Mouse (Mus musculus) forebrain, embryonic 16.5 days (tissue): Measurements from ENCODE around the gene Rab25. TPM values are rescaled to one million over a fixed set of nuclear protein-coding genes. Genes with fewer than 3 reads are reported as not detected.

Source experiments
- ATAC-seq: fragments of 200-750 bp; cut with Nextera tagmentation; 2 replicates; pipeline ENCODE4 v1.8.0; 2017; ENCODE audit warnings: mild to moderate bottlenecking, moderate library complexity
- H3K27ac ChIP-seq: fragments of 300-500 bp; sonication (generic); 2 replicates; pipeline ENCODE4 v1.5.1; 2014; ENCODE audit warnings: low read length, control low read depth
- H3K27me3 ChIP-seq: fragments of 300-500 bp; sonication (generic); replicated peaks from 2 replicates; pipeline ENCODE4 v1.6.1; 2014; ENCODE audit warnings: low read length; ENCODE audit not compliant: control insufficient read depth, insufficient read depth
- H3K36me3 ChIP-seq: fragments of 300-500 bp; sonication (generic); 2 replicates; pipeline ENCODE4 v1.6.1; 2014; ENCODE audit not compliant: control insufficient read depth, insufficient read depth
- H3K4me1 ChIP-seq: fragments of 300-500 bp; sonication (generic); replicated peaks from 2 replicates; pipeline ENCODE4 v1.6.1; 2014; ENCODE audit warnings: low read length; ENCODE audit not compliant: control insufficient read depth, insufficient read depth
- H3K4me2 ChIP-seq: fragments of 300-500 bp; sonication (generic); 2 replicates; pipeline ENCODE4 v1.6.1; 2014; ENCODE audit warnings: mild to moderate bottlenecking, low read length, control low read depth
- H3K4me3 ChIP-seq: fragments of 300-500 bp; sonication (generic); replicated peaks from 2 replicates; pipeline ENCODE4 v1.5.1; 2014; ENCODE audit warnings: mild to moderate bottlenecking, low read length, control low read depth
- H3K9ac ChIP-seq: fragments of 300-500 bp; sonication (generic); replicated peaks from 2 replicates; pipeline ENCODE4 v1.6.1; 2014; ENCODE audit warnings: low read depth, low read length, control low read depth
- H3K9me3 ChIP-seq: fragments of 300-500 bp; sonication (generic); 2 replicates; pipeline ENCODE4 v1.6.1; 2016; ENCODE audit warnings: low read length; ENCODE audit not compliant: control insufficient read depth
- WGBS: fragments of 180-500 bp; shearing (Covaris S2); extraction: QIAGEN DNeasy Blood & Tissue Kit; methylation state at CpG from one replicate; pipeline ENCODE4 v1.1.7; 2014; 5-methylcytosine and 5-hydroxymethylcytosine counted together
- polyA plus RNA-seq: library from polyadenylated mRNA; unstranded; fragments of >200 nt; fragmentation: Nextera tagmentation; extraction: Ambion mirVana; gene quantifications from 2 replicates; pipeline ENCODE4 v1.2.1, GENCODE M21; 2015

Gene Rab25
- polyA plus RNA-seq, 1 experiment from 2014 or later, result not detected

GRCm38 (mm10) chr3:88512141-88512895, 35.8 kb downstream of the Rab25 start:
- Histone ChIP-seq H3K36me3 (no peaks in the 10 kb centered on the region), H3K27ac (no peak overlapping the region), H3K4me1 (peaks cover 24% of the 10 kb centered on the region), H3K27me3 (no peaks in the 10 kb centered on the region), H3K9ac (0 out of 2 replicates have a peak overlapping the region, but pooled peaks have one; percentile 17), H3K4me3 (no peak overlapping the region), H3K4me2 (no peak overlapping the region), H3K9me3 (no peaks in the 10 kb centered on the region)
- 42% methylated on average over 6 of the region's 6 CpGs for WGBS
- ATAC-seq, result no peak

GRCm38 (mm10) chr3:88511559-88511958, 36.5 kb downstream of the Rab25 start:
- H3K9ac ChIP-seq, result no peak overlapping the region
- H3K27ac ChIP-seq, result no peak overlapping the region
- no peaks in the 10 kb centered on the region for H3K27me3 ChIP-seq
- H3K9me3 ChIP-seq, result no peaks in the 10 kb centered on the region
- H3K36me3 ChIP-seq, result no peaks in the 10 kb centered on the region
- H3K4me3 ChIP-seq, result no peak overlapping the region
- no peak for ATAC-seq
- WGBS, result 60% methylated on average over 4 of the region's 4 CpGs
- no peak overlapping the region for H3K4me2 ChIP-seq
- peaks cover 24% of the 10 kb centered on the region for H3K4me1 ChIP-seq

- H3K27me3 ChIP-seq, result no peaks in the 10 kb centered on the region
- H3K9ac ChIP-seq, result peak overlapping the region; percentile 59
- no peaks in the 10 kb centered on the region for H3K9me3 ChIP-seq
- H3K36me3 ChIP-seq, result no peaks in the 10 kb centered on the region
- H3K4me2 ChIP-seq, result peak overlapping the region; percentile 67
- 49% methylated on average over 13 of the region's 13 CpGs for WGBS
- peak overlapping the region; percentile 45 for H3K4me3 ChIP-seq
- H3K27ac ChIP-seq, result peak overlapping the region; percentile 85
- ATAC-seq, result 0 out of 2 replicates have a peak, but pooled peaks have one; percentile 0
- H3K4me1 ChIP-seq, result peaks cover 24% of the 10 kb centered on the region
Observed at GRCm38 (mm10) chr3:88510421-88511289, 37.4 kb downstream of the Rab25 start.

DNA sequence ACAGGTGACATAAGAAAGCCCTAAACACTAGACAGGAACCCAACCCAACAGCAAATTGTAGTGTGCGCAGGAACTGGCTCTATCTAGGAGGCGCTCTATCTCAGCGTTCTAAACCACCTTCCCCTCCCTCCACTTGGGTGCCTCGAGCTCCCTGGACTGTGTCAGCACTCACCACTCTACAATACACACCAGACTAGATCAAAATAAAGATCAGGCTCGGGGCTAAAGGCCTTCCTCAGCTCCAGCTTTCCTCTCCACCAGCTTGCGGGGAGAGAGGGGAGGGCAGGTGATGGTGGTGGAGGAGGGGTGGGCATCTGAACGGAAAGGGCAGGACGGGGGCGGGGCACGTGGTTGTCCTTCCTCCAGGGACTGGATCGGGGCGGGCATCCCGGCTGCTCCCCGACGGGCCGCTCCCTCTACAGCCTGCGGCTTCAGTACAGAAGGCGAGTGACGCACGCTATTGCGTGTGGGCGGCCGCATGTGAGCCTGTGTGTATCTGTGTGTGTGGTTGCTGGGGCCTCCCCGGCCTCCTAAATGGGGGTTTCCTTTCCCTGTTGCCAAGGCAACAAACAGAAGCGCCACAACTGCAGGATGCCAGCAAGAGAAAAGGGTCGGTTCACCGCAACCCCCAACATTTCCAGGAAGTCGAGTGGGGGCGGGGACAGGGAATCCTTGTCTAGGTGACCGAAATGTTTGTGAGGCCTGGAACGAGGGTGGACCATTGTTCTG, 38.2 kb downstream of the Rab25 start, which contains the start of gene Lmna:
TSS of gene Lmna (minus strand) at position 265 of the 729 bp plus-strand sequence.
- peak; percentile 98 for ATAC-seq
- H3K36me3 ChIP-seq, result no peaks in the 10 kb centered on the region
- H3K4me3 ChIP-seq, result peak within 1 kb of the TSS; percentile 45
- peak within 1 kb of the TSS; percentile 59 for H3K9ac ChIP-seq
- H3K4me1 ChIP-seq, result peaks cover 24% of the 10 kb centered on the region
- H3K4me2 ChIP-seq, result peak within 1 kb of the TSS; percentile 67
- under 1% methylated on average over 30 of the region's 31 CpGs for WGBS
- H3K27ac ChIP-seq, result peak within 1 kb of the TSS; percentile 85
- no peaks in the 10 kb centered on the region for H3K27me3 ChIP-seq
- no peaks in the 10 kb centered on the region for H3K9me3 ChIP-seq

GRCm38 (mm10) chr3:88509250-88509649, 38.9 kb downstream of the Rab25 start:
- H3K4me1 ChIP-seq, result peaks cover 24% of the 10 kb centered on the region
- no peaks in the 10 kb centered on the region for H3K9me3 ChIP-seq
- H3K9ac ChIP-seq, result peak overlapping the region; percentile 59
- H3K4me2 ChIP-seq, result peak overlapping the region; percentile 67
- H3K4me3 ChIP-seq, result peak overlapping the region; percentile 45
- peak overlapping the region; percentile 85; the same call in 1 of the 2 replicates for H3K27ac ChIP-seq
- WGBS, result 73% methylated on average over 3 of the region's 3 CpGs
- no peak for ATAC-seq
- no peaks in the 10 kb centered on the region for H3K27me3 ChIP-seq
- no peaks in the 10 kb centered on the region for H3K36me3 ChIP-seq

GRCm38 (mm10) chr3:88505765-88506164, 42.3 kb downstream of the Rab25 start:
- no peaks in the 10 kb centered on the region for H3K27me3 ChIP-seq
- no peak overlapping the region for H3K4me3 ChIP-seq
- no peaks in the 10 kb centered on the region for H3K36me3 ChIP-seq
- no peak for ATAC-seq
- peaks cover 32% of the 10 kb centered on the region for H3K4me1 ChIP-seq
- 50% methylated on average over 7 of the region's 7 CpGs for WGBS
- no peak overlapping the region for H3K27ac ChIP-seq
- no peak overlapping the region for H3K4me2 ChIP-seq
- H3K9me3 ChIP-seq, result no peaks in the 10 kb centered on the region
- no peak overlapping the region for H3K9ac ChIP-seq

DNA sequence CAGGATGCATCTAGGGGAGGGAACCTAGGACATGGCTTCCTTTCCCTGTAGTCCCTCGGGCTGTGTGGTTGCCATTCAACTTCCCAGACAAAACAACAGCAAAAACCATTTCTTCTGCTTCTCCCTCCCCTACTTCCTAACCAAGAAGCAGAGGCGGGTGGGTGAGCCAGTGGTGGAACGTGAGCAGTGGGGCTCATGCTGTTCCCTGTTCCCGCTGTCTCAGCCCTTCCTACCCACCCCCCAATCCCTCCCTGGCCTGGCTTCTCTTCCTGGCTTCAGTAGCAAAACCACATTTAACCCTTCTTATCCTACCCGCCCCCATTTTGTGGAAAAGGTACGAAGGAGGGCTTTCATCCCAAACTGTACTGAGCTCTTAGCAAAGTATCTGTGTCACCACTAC, 43.0 kb downstream of the Rab25 start:
- H3K27me3 ChIP-seq, result no peaks in the 10 kb centered on the region
- no peak overlapping the region for H3K27ac ChIP-seq
- no peaks in the 10 kb centered on the region for H3K9me3 ChIP-seq
- no peaks in the 10 kb centered on the region for H3K36me3 ChIP-seq
- 66% methylated on average over 6 of the region's 6 CpGs for WGBS
- no peak overlapping the region for H3K4me3 ChIP-seq
- H3K9ac ChIP-seq, result no peak overlapping the region
- no peak overlapping the region for H3K4me2 ChIP-seq
- peaks cover 26% of the 10 kb centered on the region for H3K4me1 ChIP-seq
- no peak for ATAC-seq

DNA sequence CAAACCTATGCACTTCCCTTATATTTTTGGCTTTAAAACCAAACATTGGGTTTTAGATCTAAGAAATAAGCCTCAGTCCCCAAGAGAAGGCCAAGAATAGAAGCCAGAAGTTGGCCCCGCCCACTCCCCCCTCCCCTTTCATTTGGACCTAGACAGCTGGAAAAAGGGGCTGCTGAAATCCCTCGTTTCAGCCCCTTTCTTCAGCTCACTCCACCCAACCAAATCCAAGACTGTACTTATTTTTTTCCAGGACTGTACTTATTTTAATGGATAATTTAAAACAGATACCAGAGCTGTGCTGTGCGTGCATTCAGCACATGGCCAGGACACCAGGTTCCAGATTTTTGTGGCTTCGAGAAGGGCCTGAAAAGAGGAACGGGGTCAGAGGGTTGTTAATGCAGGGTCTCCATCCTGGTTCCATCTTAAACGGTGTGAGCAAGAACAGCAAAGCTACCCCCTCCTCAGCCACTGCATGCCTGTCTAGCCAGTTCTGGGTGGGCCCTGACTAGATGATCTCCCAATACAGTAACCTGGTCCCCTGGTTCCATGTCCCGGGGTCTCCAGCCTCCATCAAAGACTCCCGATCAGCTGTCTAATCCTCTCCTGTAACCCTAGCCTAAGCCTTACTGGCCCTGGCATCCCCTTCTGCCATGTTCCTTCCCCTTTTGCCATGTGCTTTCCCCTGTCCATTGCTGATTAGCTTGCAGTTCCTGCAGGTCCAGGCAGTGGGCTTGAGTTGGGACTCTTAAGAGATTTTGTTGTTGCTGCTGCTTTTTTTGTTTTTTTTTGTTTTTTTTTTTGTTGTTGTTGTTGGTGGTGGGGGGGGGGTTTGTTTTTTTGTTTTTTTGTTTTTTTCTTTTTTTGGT, 44.0 kb downstream of the Rab25 start:
- Histone ChIP-seq H3K4me1 (peaks cover 17% of the 10 kb centered on the region), H3K9ac (no peak overlapping the region), H3K36me3 (no peaks in the 10 kb centered on the region), H3K27ac (no peak overlapping the region), H3K4me2 (no peak overlapping the region), H3K27me3 (no peaks in the 10 kb centered on the region), H3K4me3 (no peak overlapping the region), H3K9me3 (no peaks in the 10 kb centered on the region)
- 42% methylated on average over 8 of the region's 8 CpGs for whole genome bisulfite sequencing
- ATAC-seq, result no peak
